Mouse (Mus musculus): ENCODE measurements at regions not wholly inside any gene's neighbourhood (a gene's known extent, or its start where the extent isn't known, plus 50 kb on each side); places are given as distances from the start of the nearest gene placed in this dataset.
"Not testable (repeated sequence)": the region's sequence is repeated elsewhere in the genome, so short reads cannot be mapped to it uniquely, and the experiment has no call there.

- peak; percentile 80 for DNase-seq
Observed at GRCm38 (mm10) chr14:110934816-110935215, 179.9 kb upstream of the Slitrk6 start.

GRCm38 (mm10) chr14:110921989-110922388 lies 167.0 kb upstream of the Slitrk6 start:
- no peak for DNase-seq

- no peak for DNase-seq
Observed at GRCm38 (mm10) chr14:110913341-110913740, 158.4 kb upstream of the Slitrk6 start.

GRCm38 (mm10) chr14:110892865-110893264 lies 137.9 kb upstream of the Slitrk6 start:
- no peak for DNase-seq

- no peak for DNase-seq
Observed at GRCm38 (mm10) chr14:110871339-110871738, 116.4 kb upstream of the Slitrk6 start.

GRCm38 (mm10) chr14:110824642-110825041 lies 69.7 kb upstream of the Slitrk6 start:
- DNase-seq: no peak

- DNase-seq: not testable (repeated sequence)
Observed at GRCm38 (mm10) chr14:110822174-110822573, 67.2 kb upstream of the Slitrk6 start.

All from heart, adult 11 months (tissue).